In the genomic region with DNA sequence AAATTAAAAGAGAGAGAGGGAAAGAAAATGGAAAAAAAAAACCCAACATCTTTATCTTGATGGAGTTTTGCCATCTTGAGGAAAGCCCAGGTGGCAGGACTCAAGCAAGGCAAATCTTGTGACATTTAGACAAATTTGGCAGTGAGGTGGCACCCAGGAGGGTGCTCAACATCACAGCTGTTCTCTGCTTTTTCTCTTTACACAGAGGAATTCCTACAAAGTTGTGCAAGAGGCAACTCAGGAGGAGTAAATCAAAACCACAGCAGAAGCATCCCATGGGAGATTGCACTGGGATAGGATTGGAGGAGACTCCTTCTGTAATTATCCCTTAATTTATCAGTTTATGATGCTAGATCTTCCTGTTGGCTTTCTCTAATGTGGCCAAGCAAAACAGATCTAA, we compare ENCODE assay signal across 23 mouse cellular contexts.
DNase-seq lines count a peak whose midpoint lies in the region; ATAC-seq lines count a peak whose summit lies in the region.
"Had no signal": no experiment of that assay in that cellular context is flagged by ENCODE, and none has a peak within 500 bp of the region (broad histone marks: within the 10 kb centered on the region; RNA-seq: fewer than 3 reads in every experiment).

No protein-coding gene starts in this region.

- no peaks in the 10 kb centered on the region for H3K27me3 ChIP-seq in kidney, embryonic 16.5 days (ENCODE audit: insufficient read depth, low read length)
- H3K27me3 ChIP-seq in embryonic facial prominence, embryonic 15.5 days = no peaks in the 10 kb centered on the region
- H3K27me3 ChIP-seq: forebrain, embryonic 12.5 days; hindbrain, embryonic 13.5 days; limb, embryonic 15.5 days; liver, embryonic 15.5 days; megakaryocyte, embryonic 14.5 days had no signal

- no peak overlapping the region for H3K27ac ChIP-seq in kidney, embryonic 16.5 days (ENCODE audit: low read length)
- no peak overlapping the region for H3K27ac ChIP-seq in embryonic facial prominence, embryonic 15.5 days (replicated peaks)
- H3K27ac ChIP-seq: forebrain, embryonic 12.5 days; hindbrain, embryonic 13.5 days; layer of hippocampus, adult 2 months; limb, embryonic 15.5 days; liver, embryonic 15.5 days had no signal

- no peak overlapping the region for H3K4me3 ChIP-seq in kidney, embryonic 16.5 days (ENCODE audit: low read length)
- no peak overlapping the region for H3K4me3 ChIP-seq in embryonic facial prominence, embryonic 15.5 days (replicated peaks)
- H3K4me3 ChIP-seq: forebrain, embryonic 12.5 days; hindbrain, embryonic 13.5 days; layer of hippocampus, adult 2 months; limb, embryonic 15.5 days; liver, embryonic 15.5 days; megakaryocyte, embryonic 14.5 days had no signal

- no peak overlapping the region for H3K4me2 ChIP-seq in kidney, embryonic 16.5 days (replicated peaks; ENCODE audit: low read depth, low read length)
- H3K4me2 ChIP-seq in embryonic facial prominence, embryonic 15.5 days (replicated peaks) = no peak overlapping the region
- H3K4me2 ChIP-seq: forebrain, embryonic 12.5 days; heart, embryonic 11.5 days; hindbrain, embryonic 13.5 days; limb, embryonic 15.5 days; liver, embryonic 15.5 days had no signal

- DNase-seq in gastrocnemius, postnatal 25 days = peak; percentile 4
- no peak for DNase-seq in gastrocnemius, postnatal 14 days
- DNase-seq in kidney, postnatal 14 days = peak; percentile 32
- peak; percentile 50 for DNase-seq in cerebellum, adult 9-10 months
- DNase-seq: adrenal gland, adult 8-10 months; heart, postnatal 14 days; layer of hippocampus, postnatal 36 days; midbrain, embryonic 14.5 days; right cerebral cortex, postnatal 25 days; thymus, adult 2 months had no signal

- no peak for ATAC-seq in kidney, embryonic 16.5 days (ENCODE audit: low FRiP score, low TSS enrichment)
- ATAC-seq in embryonic facial prominence, embryonic 15.5 days (ENCODE audit: insufficient number of reproducible peaks, low FRiP score, low TSS enrichment, low read depth) = peak; percentile 34; the same call in 1 of the 2 replicates
- ATAC-seq in CD4-positive, CD25-positive, alpha-beta regulatory T cell, adult 4 months = no peak
- ATAC-seq in erythroblast, adult 5-6 weeks (replicated peaks; ENCODE audit: low FRiP score, poor library complexity, severe bottlenecking) = no peak
- ATAC-seq: inflammation-experienced regulatory T-cells, adult 6 months; lung, postnatal 0 days had no signal

- H3K9me3 ChIP-seq in kidney, embryonic 16.5 days (ENCODE audit: low read length) = no peaks in the 10 kb centered on the region
- no peaks in the 10 kb centered on the region for H3K9me3 ChIP-seq in embryonic facial prominence, embryonic 15.5 days (replicated peaks)
- H3K9me3 ChIP-seq: forebrain, embryonic 12.5 days; hindbrain, embryonic 13.5 days; limb, embryonic 15.5 days; liver, embryonic 15.5 days; megakaryocyte, embryonic 14.5 days had no signal

- intact Hi-C loops in gastrocnemius, postnatal 14 days (cut with DNase I; ENCODE audit: low total_unique reads) = no loop called here

- H3K36me3 ChIP-seq in kidney, embryonic 16.5 days (ENCODE audit: insufficient read depth, low read length) = peaks cover 14% of the 10 kb centered on the region; the same call in 1 of the 2 replicates
- H3K36me3 ChIP-seq in embryonic facial prominence, embryonic 15.5 days = peaks cover 17% of the 10 kb centered on the region; the same call in 1 of the 2 replicates
- H3K36me3 ChIP-seq: liver, embryonic 15.5 days had no signal

- H3K9ac ChIP-seq in kidney, embryonic 16.5 days (replicated peaks; ENCODE audit: low read length) = no peak overlapping the region
- H3K9ac ChIP-seq in embryonic facial prominence, embryonic 15.5 days = no peak overlapping the region
- H3K9ac ChIP-seq: forebrain, embryonic 12.5 days; hindbrain, embryonic 13.5 days; limb, embryonic 15.5 days; liver, embryonic 15.5 days had no signal

- no peaks in the 10 kb centered on the region for H3K4me1 ChIP-seq in kidney, embryonic 16.5 days (ENCODE audit: insufficient read depth, low read length)
- H3K4me1 ChIP-seq in embryonic facial prominence, embryonic 15.5 days = no peaks in the 10 kb centered on the region
- H3K4me1 ChIP-seq: forebrain, embryonic 12.5 days; hindbrain, embryonic 13.5 days; limb, embryonic 15.5 days; liver, embryonic 15.5 days; megakaryocyte, embryonic 14.5 days had no signal
